Mouse (Mus musculus): Measurements from ENCODE around the gene Rhox4f.
"Not testable (repeated sequence)": the region's sequence is repeated elsewhere in the genome, so short reads cannot be mapped to it uniquely, and the experiment has no call there.

DNA sequence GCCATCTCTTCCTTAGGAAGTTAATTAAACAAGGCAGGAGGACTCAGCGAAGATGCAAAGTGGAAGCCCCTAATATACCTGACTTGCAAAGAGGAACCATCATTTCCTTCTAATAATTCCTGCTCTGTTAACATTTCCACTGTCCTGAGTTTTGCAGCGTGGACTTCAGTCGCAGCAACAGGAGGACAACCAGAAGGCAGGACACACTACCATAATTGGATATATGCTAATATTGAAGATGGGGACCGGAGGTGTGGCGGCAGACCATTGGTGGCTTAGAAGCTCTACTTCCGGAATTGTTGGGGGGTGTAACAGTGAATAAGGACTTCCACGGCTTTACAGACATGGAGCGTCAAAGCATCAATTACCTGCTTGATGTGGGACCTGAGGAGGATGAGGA lies 36.4 kb downstream of the Rhox4f start, which contains the start of gene Rhox2f:
- TF ChIP-seq POLR2A, CTCF (IDR thresholded peaks at IDR 0.05; ENCODE audit: insufficient read depth, low read depth, low read length): not testable (repeated sequence)
